Mouse (Mus musculus) natural killer cell, adult 2 months (primary cell): ENCODE results near the gene Rbbp9.
A peak's percentile ranks its signal among the peaks of the same experiment; 100 is the strongest.
"Not testable (repeated sequence)": the region's sequence is repeated elsewhere in the genome, so short reads cannot be mapped to it uniquely, and the experiment has no call there.

Experiments used
- DNase-seq, 2 experiments: peaks; one replicate each; pipeline ENCODE4 v3.0.0; 2022; ENCODE audit warnings: low spot score in 2 of 2

Rbbp9 gene

GRCm38 (mm10) chr2:144550529-144550928, at the start of gene Rbbp9:
Gene Rbbp9, minus strand, starts transcription at chr2:144550869.
- peak; percentile 32 to 33 for DNase-seq

DNA sequence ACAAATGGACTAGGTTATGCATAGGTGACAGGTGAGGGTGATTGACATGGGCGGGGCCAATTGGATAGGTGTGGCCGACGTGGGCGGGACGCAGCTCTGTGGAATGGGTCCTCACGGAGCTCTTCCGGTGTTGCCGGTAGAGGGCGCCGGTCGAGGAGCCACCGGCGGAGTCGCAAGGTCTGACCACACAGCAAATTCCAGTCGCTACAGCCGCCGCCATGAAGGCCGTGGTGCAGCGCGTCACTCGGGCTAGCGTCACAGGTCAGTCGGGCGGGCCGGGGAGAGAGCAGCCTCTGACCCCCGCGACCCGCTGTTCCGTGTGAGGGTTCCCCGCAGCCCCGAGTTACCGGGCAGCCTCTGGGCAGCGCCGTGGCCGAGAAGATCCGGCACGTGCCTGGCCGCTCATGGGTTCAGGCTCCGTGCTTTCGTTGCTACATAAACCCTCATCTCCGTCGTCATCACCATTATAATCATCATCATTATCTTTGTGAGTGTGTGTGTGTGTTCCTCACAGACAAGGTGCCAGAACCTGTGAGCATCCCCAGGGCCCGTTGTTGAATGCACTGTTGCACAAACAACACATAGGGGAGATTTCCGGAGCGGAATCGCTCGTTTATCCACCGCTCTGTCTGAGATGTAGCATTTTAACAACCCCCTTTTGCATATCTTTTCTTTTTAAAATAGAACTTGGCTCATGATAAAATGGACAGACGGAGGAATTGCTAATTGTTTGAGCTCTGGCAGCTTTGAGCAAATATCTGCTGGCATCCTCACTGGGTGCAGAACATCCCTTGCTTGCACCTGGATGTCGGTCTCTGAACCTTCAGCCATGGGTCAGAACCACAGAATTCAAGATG, 49.4 kb upstream of the Rbbp9 start, which contains the start of gene Dtd1:
TSS of gene Dtd1 (plus strand) at position 67 of the 857 bp plus-strand sequence.
- DNase-seq: peak; percentile 75 to 87

GRCm38 (mm10) chr2:144598006-144598405, 47.3 kb upstream of the Rbbp9 start:
- DNase-seq: no peak

GRCm38 (mm10) chr2:144593951-144594651, 43.4 kb upstream of the Rbbp9 start, which contains the start of gene Smim26:
Gene Smim26, plus strand, starts transcription at chr2:144594054.
- peak; percentile 36 to 56 for DNase-seq

GRCm38 (mm10) chr2:144593036-144593435, 42.4 kb upstream of the Rbbp9 start:
- DNase-seq: not testable (repeated sequence)

DNA sequence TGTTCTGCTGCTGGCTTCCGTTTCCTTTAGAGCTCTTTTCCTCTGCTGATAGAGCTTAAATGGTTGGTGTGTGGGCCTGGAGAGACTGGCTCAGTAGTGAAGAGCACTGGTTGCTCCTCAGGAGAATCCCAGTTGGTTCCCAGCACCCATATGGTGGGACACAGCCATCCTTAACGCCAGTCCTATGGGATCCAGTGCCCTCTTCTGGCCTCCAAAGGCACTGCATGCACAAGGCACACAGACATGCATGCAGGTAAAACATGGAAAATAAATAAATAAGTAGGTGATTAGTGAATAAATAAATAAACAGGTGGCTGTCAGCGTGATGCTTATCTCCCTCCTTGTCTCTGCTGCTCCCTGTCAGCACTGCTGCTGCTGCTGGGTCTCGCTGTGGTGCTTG, 38.1 kb upstream of the Rbbp9 start:
- DNase-seq: no peak

DNA sequence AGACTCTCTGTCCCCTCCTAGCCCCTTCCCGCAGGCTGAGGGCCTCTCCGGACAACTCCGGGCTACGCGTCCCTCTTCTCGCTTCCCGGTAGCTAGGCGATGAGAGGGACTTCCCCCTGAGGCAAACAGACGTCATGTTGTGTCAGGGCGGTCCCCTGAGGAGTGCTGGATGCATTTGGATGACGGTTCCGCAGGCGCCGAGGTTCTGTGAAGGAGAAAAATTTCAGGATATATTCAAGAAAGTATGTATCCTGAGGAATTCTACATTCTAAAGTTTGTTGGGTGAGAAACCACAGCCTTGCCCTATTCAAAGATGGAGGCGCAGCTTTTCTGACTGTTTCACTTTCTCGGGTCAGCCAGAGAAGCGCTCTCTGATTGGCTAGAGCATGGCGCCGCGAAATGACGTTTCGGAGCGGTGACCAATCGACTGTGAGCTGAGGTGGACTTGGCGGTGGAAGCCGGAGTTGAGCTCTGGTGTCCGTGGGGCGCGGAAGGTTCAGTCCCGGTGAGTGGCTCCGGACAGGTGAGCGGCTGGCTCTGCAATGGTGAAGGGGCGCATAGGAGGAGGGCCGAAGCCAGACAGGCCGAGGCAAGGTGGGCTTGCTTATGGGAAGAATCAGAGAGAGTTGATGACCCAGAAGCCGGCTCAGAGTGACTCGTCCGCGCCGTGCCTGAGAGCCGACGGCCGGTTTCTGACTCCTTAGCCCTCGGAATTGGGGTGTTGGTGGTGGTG, 5.3 kb upstream of the Rbbp9 start, which contains the start of gene Sec23b:
TSS of gene Sec23b (plus strand) at position 410 of the 733 bp plus-strand sequence.
- DNase-seq: peak; percentile 95 to 96

DNA sequence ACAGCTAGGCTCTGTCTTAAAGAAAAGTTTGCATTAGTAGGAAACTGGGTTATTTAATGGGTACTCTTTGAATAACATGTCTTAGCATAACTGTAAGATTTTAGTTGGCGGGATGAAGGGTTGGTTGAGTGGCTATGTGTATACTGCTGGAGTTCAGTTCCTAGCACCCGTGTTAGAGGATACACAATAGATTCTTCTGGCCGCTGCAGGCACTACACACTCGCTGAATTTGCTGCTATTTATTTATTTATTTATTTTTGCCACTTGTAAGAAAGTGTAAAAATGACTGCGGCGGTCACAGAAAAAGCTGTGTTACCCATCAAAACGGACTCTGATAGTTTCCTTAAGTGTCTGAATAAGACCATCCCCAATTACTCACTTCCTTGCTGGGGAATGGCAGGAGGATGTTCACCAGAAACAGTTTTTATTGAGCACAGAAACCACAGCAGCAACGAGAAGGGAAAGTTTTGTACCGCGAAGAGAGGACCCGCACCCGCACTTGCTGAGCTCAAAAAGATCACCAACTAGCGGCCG, 4.7 kb upstream of the Rbbp9 start:
- DNase-seq: no peak

DNA sequence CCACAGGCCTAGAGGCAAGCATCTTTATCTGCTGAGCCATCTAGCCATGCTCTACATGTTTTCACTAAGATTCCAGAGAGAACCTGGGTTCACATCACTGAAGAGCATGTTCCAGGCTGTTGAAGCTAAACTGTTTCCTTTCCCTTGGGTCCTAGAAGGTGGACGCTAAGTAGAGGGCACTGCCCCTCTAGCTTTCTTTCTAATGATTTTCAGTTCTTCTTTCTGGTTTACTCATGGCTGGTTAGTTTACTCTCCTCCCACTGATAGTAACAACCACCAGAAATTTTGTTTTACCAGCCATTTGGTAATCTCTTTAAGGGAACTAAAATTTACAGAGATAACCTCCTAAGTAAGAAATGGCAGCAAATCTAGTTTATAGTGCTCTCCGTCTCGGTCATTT, 3.2 kb upstream of the Rbbp9 start:
- DNase-seq: no peak

DNA sequence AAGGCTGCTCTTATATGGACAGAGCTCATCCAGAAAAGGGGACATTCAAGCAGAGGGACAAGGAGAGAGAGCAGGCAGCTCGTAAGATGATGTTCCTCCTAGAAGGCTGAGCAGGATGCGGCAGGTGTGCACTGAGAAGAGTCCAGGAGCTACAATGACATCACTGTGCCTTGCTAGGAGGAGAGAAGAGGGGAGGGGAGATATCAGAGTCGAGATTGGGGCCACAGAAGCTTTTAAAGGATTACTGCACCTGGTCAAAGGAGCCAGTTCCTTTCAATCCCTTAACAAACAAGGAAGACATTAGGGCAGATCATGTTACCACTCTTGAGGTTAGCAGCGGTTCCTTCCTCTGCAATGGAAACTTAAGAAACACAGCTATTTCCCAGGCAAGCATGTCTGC, 3.1 kb downstream of the Rbbp9 start:
- no peak for DNase-seq

- no peak for DNase-seq
These were observed 5.2 kb downstream of the Rbbp9 start for GRCm38 (mm10) chr2:144545481-144545880.

- DNase-seq: no peak
These were observed 5.6 kb downstream of the Rbbp9 start for GRCm38 (mm10) chr2:144545061-144545460.

DNA sequence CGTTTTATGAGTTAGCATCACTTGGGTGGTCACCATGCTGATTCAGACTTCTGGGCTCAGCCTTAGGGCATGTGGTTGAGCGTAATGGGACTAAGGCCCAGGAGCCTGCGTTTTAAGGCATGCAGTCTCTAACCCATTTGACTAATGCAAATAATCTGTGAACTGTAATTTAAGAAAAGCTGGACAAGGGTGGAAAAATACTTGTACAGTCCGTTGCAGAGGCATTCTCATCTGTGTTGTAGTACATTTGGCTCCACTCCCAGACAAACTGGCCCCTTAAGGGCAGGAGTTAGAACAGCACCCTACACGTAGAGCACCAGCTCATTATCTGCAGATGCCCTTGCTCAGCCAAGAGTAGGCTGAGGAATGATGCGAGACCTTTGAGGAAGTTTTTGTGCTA, 6.0 kb downstream of the Rbbp9 start:
- no peak for DNase-seq

DNA sequence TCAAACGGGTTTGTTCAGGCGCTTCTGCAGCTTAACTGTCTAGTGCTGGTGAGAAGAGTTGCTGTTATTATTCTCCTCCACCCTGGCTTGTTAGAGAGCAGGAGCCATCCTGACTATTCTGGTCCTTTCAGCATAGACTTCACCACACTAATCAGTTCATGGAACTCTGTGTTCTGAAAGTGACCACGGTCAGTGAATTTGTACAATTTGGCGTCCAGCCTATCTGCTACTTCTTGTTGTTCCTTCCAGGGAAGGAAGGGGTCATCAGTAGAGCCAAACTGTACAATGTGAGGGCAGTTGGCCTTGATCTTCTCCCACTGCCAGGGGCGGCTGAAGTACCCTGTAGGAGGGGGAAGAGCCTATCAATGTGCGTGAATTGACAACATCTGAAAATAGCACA, 7.0 kb downstream of the Rbbp9 start:
- no peak for DNase-seq

DNA sequence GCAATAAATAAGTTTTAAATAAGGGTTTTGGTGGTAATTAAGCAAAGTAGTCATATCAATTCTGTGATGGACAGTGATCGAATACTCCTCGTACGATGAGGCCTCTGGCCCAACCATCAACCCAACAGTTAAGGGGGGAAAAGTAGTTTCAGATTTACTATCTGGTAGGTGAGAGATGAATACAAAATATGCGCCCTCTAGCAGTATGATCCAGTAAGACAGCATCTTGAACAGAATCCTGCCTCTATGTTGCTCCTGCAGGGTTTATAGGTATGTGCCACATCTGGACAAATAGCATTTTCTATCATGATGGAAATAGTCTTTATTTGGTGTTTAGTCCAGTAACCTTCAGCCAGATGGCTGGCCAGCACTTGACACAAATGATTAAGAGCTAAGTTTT, 9.4 kb downstream of the Rbbp9 start:
- DNase-seq: no peak

GRCm38 (mm10) chr2:144537123-144537522, 13.5 kb downstream of the Rbbp9 start:
- no peak for DNase-seq

GRCm38 (mm10) chr2:144527821-144528174, 22.9 kb downstream of the Rbbp9 start:
- DNase-seq: no peak

GRCm38 (mm10) chr2:144526981-144527820, 23.5 kb downstream of the Rbbp9 start, which contains the start of the genes Dzank1 and Polr3f:
Gene Dzank1, minus strand, starts transcription at chr2:144527414.
Gene Polr3f, plus strand, starts transcription at chr2:144527718.
- peak; percentile 97 to 98 for DNase-seq

DNA sequence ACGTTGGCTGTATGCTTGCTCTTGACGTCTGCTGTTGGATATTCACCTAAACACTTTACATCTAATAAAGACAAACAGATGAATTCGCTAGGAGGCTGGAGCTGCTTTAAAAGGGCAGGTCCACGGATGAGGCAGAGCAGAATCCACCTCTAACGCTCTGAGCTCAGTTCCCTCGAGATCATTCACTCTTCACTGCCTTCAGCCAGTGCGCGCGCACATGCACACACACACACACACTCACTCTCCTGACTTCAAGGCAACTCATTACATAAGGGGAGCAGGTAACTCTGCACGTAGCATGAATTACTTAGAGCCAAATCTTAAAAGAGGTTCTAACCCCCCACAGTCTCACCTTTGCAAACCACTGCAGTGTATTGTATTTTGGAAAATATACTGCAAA, 24.8 kb downstream of the Rbbp9 start:
- DNase-seq: no peak

DNA sequence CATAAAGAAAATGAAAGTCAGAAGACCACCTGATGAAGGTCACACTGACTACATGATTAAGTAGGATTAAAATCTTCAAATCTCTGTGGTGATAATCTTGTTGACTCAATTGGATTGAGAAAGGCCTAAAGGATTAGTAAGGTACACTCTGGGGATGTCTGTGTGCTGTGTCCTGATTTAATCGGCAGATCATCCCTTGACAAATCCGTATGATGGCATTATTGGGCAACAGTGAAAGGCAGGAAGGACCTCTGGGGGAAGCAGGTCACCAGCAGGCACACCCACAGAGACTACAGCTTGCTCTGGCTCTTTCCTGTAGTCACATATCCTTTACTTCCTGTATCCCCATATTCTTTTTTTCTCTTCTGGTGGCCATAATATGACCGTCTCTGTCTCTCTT, 30.9 kb downstream of the Rbbp9 start:
- DNase-seq: no peak

DNA sequence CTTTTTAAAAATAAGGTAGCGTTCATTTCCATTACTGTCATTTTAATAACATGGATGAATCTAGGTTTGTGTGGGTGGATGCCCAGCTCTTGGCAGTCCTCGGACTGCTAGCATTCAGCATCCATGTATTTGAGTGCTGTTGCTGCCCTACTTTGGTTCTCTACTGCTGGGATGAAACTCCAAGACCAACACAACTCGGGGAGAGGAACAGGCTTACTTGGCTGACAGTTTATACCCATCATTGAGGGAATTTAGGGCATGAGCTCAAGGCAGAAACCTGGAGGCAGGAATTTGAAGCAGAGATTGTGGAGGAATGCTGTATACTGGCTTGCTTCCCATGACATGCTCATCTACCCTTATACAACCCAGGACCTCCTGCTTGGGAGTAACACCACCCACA, 36.0 kb downstream of the Rbbp9 start:
- DNase-seq: no peak
